Mouse (Mus musculus) left cerebral cortex, adult 8-10 months (tissue): ENCODE data around the gene Nucks1. TPM values are rescaled to one million over a fixed set of nuclear protein-coding genes. Genes with fewer than 3 reads are reported as not detected.

ENCODE experiments used
- DNase-seq, 2 experiments: peaks; one replicate each; pipeline ENCODE4 v3.0.0; 2022; ENCODE audit warnings: low spot score in 2 of 2
- total RNA-seq, 4 experiments: library from RNA; stranded (reverse); gene quantifications; 2 replicates each; pipeline ENCODE4 v1.2.4; 2022

Gene Nucks1
- total RNA-seq, 4 experiments from 2014 or later, result 142 to 178 (median 163) TPM

- no peak for DNase-seq
These were observed 8.7 kb downstream of the Nucks1 start for GRCm38 (mm10) chr1:131919052-131919451.

- no peak for DNase-seq
These were observed 11.8 kb downstream of the Nucks1 start for GRCm38 (mm10) chr1:131922100-131922499.

GRCm38 (mm10) chr1:131933471-131933870 lies 23.1 kb downstream of the Nucks1 start:
- DNase-seq, result no peak

- DNase-seq, result peak; percentile 46
These were observed 27.4 kb downstream of the Nucks1 start for GRCm38 (mm10) chr1:131937659-131938305.

GRCm38 (mm10) chr1:131938811-131939210 lies 28.5 kb downstream of the Nucks1 start:
- no peak for DNase-seq

GRCm38 (mm10) chr1:131940711-131941244 lies 30.4 kb downstream of the Nucks1 start:
- no peak for DNase-seq

GRCm38 (mm10) chr1:131941501-131941900 lies 31.2 kb downstream of the Nucks1 start:
- no peak for DNase-seq

- no peak for DNase-seq
These were observed 32.6 kb downstream of the Nucks1 start for GRCm38 (mm10) chr1:131942621-131943590.

GRCm38 (mm10) chr1:131945674-131946440 lies 35.5 kb downstream of the Nucks1 start:
- no peak for DNase-seq

GRCm38 (mm10) chr1:131946462-131947215 lies 36.3 kb downstream of the Nucks1 start:
- no peak for DNase-seq

GRCm38 (mm10) chr1:131947997-131948525 lies 37.7 kb downstream of the Nucks1 start:
- DNase-seq, result no peak

- DNase-seq, result no peak
These were observed 44.0 kb downstream of the Nucks1 start for GRCm38 (mm10) chr1:131954242-131954865.

- no peak for DNase-seq
These were observed 44.9 kb downstream of the Nucks1 start for GRCm38 (mm10) chr1:131955131-131955757.

GRCm38 (mm10) chr1:131957416-131957815 lies 47.1 kb downstream of the Nucks1 start:
- DNase-seq, result no peak

- DNase-seq, result no peak
These were observed 50.7 kb downstream of the Nucks1 start for GRCm38 (mm10) chr1:131961004-131961403.

GRCm38 (mm10) chr1:131962606-131963084 lies 52.3 kb downstream of the Nucks1 start, which contains the start of gene Slc45a3:
Gene Slc45a3 (plus strand): TSS chr1:131962967.
- no peak for DNase-seq

GRCm38 (mm10) chr1:131963085-131963951 lies 53.0 kb downstream of the Nucks1 start:
- no peak for DNase-seq

GRCm38 (mm10) chr1:131964100-131964499 lies 53.8 kb downstream of the Nucks1 start:
- DNase-seq, result no peak
